Mouse (Mus musculus) E14TG2a.4 (cell line): ENCODE data around the gene Tbc1d14.

ENCODE experiments used
- CTCF ChIP-seq: conservative IDR thresholded peaks from 2 replicates; pipeline ENCODE4 v1.5.1; 2014; ENCODE audit warnings: low read length
- NANOG ChIP-seq: IDR thresholded peaks from 2 replicates; pipeline ENCODE4 v1.6.1; 2014; ENCODE audit warnings: borderline replicate concordance, low read length, mixed read lengths
- POU5F1 ChIP-seq: IDR thresholded peaks from 2 replicates; pipeline ENCODE4 v1.6.1; 2014; ENCODE audit warnings: low read length, borderline replicate concordance

DNA sequence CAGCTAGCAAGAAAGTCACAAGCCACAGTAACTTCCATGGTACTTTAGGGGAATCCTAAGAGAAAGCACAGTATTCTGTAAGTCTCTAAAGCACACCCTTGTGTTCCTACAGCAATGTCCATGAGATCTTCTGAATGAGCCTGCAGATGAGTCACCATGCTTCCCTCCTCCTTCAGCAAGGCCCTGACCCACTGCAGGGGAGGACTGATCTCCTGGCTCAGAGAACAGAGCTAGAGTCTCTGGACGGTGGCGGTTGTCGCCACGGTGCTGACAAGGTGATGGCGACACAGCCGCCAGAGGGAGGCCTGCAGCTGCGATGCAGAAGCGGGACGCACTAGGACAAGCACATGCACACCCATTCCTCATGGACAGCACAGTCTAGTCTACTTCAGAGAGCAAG, 9.0 kb upstream of the Tbc1d14 start:
- no peak for TF ChIP-seq CTCF
- TF ChIP-seq POU5F1 = no peak
- no peak for TF ChIP-seq NANOG
